Mouse (Mus musculus): ENCODE measurements around the gene Wbp1. TPM values are rescaled to one million over a fixed set of nuclear protein-coding genes. Genes with fewer than 3 reads are reported as not detected.
A peak's percentile ranks its signal among the peaks of the same experiment; 100 is the strongest.

Wbp1 gene
- polyA plus RNA-seq, 1 experiment from 2014 or later: 91.4 TPM

DNA sequence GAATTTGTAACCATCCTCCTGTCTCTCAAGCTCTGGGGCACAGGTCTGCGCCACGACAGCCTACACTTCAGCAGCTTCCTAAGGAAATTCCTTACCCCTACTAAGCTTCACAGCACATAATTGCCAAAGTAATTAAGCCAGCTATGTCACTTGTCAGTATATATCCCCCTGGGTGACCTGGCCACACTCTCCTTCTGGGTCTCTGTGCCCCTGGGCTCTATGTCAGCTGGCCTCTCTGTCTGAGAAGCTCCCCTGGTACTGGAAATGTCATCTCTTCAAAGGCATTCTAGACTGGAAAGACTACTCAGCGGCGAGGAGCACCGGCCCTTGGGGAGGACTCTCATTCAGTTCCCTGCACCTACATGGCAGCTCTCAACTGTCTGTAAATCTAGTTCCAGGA, 1.6 kb upstream of the Wbp1 start:
- ATAC-seq (ENCODE audit: insufficient number of reproducible peaks, low FRiP score, low TSS enrichment, low read depth): no peak
- Histone ChIP-seq H3K4me1 (peaks cover 52% of the 10 kb centered on the region), H3K9ac (no peak overlapping the region), H3K4me3 (peak overlapping the region; percentile 79; the same call in 1 of the 2 replicates), H3K4me2 (peak overlapping the region; percentile 92), H3K27ac (peak overlapping the region; percentile 98; the same call in 1 of the 2 replicates), H3K9me3 (no peaks in the 10 kb centered on the region), H3K36me3 (peaks cover 17% of the 10 kb centered on the region), H3K27me3 (no peaks in the 10 kb centered on the region)
- WGBS: 73% methylated on average over 5 of the region's 5 CpGs

DNA sequence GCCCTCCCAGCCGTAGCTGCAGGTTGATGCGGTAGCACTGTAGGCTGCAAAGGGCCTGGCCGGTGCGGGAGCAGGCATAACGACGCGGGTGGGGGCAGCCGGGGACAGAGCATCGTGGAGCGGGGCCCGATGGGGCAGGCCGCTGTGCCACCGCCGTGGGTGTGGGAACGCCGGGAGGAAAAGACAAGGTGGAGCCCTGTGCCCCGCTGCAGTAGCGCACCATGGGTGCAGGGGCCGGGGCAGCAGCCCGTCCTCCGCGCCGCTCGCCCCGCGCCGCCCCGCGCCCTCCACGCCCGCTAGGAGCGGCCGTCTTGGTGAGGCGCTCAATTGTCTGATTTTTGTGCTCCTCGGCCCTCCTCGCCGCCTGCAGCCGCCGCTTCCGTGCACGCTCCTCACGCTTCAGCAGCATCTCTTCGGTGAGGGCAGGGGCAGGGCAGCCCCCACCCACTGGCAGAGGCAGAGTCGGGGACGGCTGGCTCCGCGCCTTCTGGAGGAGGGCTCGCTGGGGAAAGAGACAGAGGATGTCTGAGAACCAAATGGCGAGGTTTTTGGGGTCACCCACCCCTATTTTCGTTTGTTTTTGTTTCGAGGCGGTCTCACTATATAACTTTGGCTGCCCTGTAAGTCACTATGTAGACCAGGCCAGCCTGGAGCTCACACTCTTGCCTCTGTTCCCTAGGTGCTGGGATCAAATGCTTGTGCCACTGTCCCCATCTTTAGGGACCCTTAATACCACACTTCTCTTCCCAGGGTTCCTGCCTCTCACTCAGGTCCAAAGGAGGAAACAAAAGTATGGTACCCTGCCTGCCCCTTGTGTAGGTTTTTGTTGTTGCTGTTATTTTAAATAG, 728 bp upstream of the Wbp1 start:
- no peaks in the 10 kb centered on the region for H3K27me3 ChIP-seq
- peak overlapping the region; percentile 83 for H3K9ac ChIP-seq
- peak overlapping the region; percentile 92 for H3K4me2 ChIP-seq
- peak overlapping the region; percentile 98 for H3K27ac ChIP-seq
- peaks cover 57% of the 10 kb centered on the region for H3K4me1 ChIP-seq
- no peaks in the 10 kb centered on the region for H3K9me3 ChIP-seq
- no peak for ATAC-seq (ENCODE audit: insufficient number of reproducible peaks, low FRiP score, low TSS enrichment, low read depth)
- 1% methylated on average over 46 of the region's 52 CpGs for WGBS
- H3K4me3 ChIP-seq: peak overlapping the region; percentile 79
- peaks cover 26% of the 10 kb centered on the region for H3K36me3 ChIP-seq

DNA sequence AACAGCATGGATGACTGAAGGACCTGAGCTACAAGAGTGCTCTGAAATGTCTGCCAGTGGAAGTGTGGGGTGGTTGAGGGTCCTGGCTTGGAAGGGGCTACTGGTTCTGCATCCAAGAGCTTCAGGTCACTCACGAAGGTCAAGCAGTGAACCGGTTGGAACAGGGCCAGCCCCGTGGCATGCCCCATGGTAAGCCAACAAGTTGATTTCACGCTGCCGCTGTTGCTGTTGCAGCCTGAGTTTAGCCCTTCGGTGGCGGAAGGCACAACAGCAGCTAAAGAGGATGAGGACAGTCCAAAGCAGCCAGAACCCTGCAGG, 1.7 kb downstream of the Wbp1 start:
- Histone ChIP-seq H3K4me1 (peaks cover 67% of the 10 kb centered on the region), H3K4me2 (no peak overlapping the region), H3K9ac (no peak overlapping the region), H3K27ac (no peak overlapping the region), H3K9me3 (no peaks in the 10 kb centered on the region), H3K36me3 (peaks cover 30% of the 10 kb centered on the region), H3K27me3 (no peaks in the 10 kb centered on the region), H3K4me3 (peak overlapping the region; percentile 79; the same call in 1 of the 2 replicates)
- no peak for ATAC-seq (ENCODE audit: insufficient number of reproducible peaks, low FRiP score, low TSS enrichment, low read depth)
- WGBS: 73% methylated on average over 7 of the region's 7 CpGs

DNA sequence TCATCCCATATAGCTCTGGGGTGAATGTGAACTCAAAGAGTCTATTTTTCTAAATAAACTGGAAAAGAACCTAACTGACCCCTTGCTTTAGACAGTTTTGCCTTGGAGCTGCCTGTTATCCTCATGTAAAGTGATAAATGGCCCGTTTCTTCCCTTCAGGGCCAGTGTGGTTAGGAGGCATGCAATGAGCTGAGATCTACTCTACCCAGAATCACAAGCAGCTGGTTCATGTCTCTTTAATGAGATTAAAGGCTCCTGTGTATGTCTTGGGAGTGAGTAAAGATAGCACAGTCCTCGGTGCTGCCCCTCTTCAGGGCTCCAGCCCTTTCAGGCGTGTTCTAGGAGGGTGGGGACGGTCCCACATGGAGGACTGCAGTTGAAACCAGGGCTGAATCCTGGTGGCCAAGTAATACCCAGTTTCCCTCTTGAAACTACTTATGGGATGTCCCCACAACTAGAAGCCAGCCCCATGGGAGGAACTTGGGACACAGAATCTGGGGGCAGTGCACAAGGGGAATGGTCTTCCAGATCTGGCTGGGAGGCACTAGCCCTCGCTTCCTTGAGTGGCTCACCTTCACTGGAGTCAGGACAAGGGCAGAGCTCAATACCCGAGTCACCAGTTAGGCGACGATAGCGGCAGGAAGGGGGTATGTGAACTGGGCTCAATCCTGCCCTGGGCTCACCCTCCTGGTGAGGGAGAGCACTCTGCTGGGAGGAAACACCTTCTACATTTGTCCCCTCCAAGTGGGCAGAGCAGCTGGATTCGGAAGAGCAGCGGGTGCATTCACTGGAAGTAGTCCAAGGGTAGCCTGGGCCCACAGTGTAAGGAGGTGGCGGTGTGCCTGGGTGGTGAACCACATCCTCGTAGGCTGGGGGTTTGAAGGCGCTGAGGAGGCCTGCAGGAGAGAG, 2.3 kb downstream of the Wbp1 start:
- no peak overlapping the region for H3K27ac ChIP-seq
- H3K27me3 ChIP-seq: no peaks in the 10 kb centered on the region
- ATAC-seq (ENCODE audit: insufficient number of reproducible peaks, low FRiP score, low TSS enrichment, low read depth): no peak
- H3K9ac ChIP-seq: no peak overlapping the region
- peaks cover 65% of the 10 kb centered on the region for H3K4me1 ChIP-seq
- peaks cover 30% of the 10 kb centered on the region for H3K36me3 ChIP-seq
- 81% methylated on average over 14 of the region's 14 CpGs for WGBS
- no peak overlapping the region for H3K4me3 ChIP-seq
- no peaks in the 10 kb centered on the region for H3K9me3 ChIP-seq
- no peak overlapping the region for H3K4me2 ChIP-seq

DNA sequence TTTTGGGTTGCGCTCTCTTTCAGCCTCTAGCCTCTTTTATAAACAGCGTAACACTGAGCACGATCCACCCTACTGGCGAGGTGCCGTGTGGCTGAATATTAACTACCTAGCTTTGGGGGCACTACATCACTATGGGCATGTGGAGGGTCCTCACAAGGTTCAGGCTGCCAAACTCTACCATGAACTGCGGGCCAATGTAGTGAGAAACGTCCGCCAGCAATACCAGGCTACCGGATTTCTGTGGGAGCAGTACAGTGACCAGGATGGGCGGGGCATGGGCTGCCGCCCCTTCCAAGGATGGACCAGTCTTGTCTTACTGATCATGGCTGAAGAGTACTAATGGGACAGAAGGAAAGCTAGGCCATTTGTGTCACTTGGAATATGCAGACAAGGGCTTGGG, 3.0 kb downstream of the Wbp1 start:
- Histone ChIP-seq H3K4me2 (no peak overlapping the region), H3K9ac (no peak overlapping the region), H3K27me3 (no peaks in the 10 kb centered on the region), H3K4me3 (no peak overlapping the region), H3K4me1 (peaks cover 59% of the 10 kb centered on the region), H3K27ac (no peak overlapping the region), H3K36me3 (peaks cover 30% of the 10 kb centered on the region), H3K9me3 (no peaks in the 10 kb centered on the region)
- WGBS: 85% methylated on average over 11 of the region's 11 CpGs
- ATAC-seq (ENCODE audit: insufficient number of reproducible peaks, low FRiP score, low TSS enrichment, low read depth): no peak

DNA sequence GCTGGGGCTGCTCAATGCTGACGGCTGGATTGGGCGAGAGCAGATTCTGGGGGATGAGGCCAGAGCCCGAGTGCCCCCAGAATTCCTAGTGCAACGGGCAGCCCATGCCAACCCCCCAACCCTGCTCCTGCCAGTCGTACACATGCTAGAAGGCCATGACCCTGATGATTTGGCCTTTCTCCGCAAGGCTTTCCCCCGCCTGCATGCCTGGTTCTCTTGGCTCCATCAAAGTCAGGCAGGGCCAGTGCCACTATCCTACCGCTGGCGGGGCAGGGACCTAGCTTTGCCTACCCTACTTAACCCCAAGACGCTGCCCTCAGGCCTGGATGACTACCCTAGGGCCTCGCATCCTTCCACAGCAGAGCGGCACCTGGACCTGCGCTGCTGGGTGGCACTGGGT, 3.7 kb downstream of the Wbp1 start:
- H3K4me1 ChIP-seq: peaks cover 53% of the 10 kb centered on the region
- no peaks in the 10 kb centered on the region for H3K9me3 ChIP-seq
- peaks cover 30% of the 10 kb centered on the region for H3K36me3 ChIP-seq
- no peak overlapping the region for H3K9ac ChIP-seq
- 86% methylated on average over 13 of the region's 13 CpGs for WGBS
- ATAC-seq (ENCODE audit: insufficient number of reproducible peaks, low FRiP score, low TSS enrichment, low read depth): no peak
- no peak overlapping the region for H3K4me3 ChIP-seq
- no peak overlapping the region for H3K27ac ChIP-seq
- no peaks in the 10 kb centered on the region for H3K27me3 ChIP-seq
- no peak overlapping the region for H3K4me2 ChIP-seq

DNA sequence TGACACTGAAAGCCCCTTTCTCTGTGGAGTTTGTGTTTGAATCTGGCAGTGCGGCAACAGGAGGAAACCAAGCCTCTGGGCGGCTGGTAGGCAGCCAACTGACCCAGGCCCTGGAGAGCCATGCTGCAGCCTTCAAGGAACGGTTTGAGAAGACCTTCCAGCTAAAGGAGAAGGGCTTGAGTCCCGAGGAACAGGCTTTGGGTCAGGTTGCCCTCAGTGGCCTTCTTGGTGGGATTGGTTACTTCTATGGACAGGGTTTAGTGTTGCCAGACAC, 4.3 kb downstream of the Wbp1 start:
- H3K4me1 ChIP-seq: peaks cover 48% of the 10 kb centered on the region
- H3K4me2 ChIP-seq: peak overlapping the region; percentile 70; the same call in 1 of the 2 replicates
- no peaks in the 10 kb centered on the region for H3K27me3 ChIP-seq
- no peak for ATAC-seq (ENCODE audit: insufficient number of reproducible peaks, low FRiP score, low TSS enrichment, low read depth)
- peak overlapping the region; percentile 96; the same call in 1 of the 2 replicates for H3K4me3 ChIP-seq
- 79% methylated on average over 4 of the region's 4 CpGs for WGBS
- no peak overlapping the region for H3K9ac ChIP-seq
- H3K9me3 ChIP-seq: no peaks in the 10 kb centered on the region
- peaks cover 30% of the 10 kb centered on the region for H3K36me3 ChIP-seq
- H3K27ac ChIP-seq: no peak overlapping the region

DNA sequence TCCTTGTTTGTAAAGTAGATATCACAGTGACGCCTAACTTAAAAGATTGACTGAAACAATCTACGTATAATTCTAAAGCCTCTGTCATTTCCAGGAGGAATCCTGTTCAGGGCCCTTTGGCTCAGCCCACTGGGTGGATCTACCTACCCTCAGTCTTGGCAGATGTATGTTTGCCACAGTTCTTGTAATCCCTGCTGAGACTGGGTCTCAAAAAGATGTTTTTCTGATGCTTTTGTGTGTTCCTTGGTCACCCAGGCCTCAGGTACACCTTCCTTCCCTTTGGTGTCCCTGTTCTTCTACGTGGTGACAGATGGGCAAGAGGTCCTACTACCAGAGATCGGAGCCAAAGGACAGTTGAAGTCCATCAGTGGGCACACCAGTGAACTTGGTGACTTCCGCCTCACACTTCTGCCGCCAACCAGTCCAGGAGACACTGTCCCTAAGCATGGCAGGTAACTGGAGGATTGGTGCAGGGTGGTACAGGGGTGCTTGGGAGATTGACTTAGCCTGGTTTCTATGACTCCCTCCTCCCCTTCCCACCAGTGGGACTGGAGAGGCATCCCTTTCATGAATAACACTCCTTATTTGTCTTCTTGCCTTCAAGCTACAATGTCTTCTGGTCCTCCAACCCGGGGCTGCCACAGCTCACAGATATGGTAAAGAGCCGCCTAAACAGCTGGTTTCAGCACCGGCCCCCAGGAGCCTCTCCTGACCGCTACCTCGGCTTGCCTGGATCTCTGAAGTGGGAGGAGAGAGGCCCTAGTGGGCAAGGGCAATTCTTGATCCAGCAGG, 4.8 kb downstream of the Wbp1 start:
- ATAC-seq (ENCODE audit: insufficient number of reproducible peaks, low FRiP score, low TSS enrichment, low read depth): no peak
- Histone ChIP-seq H3K27ac (0 out of 2 replicates have a peak overlapping the region, but pooled peaks have one; percentile 89), H3K4me3 (peak overlapping the region; percentile 96), H3K9me3 (no peaks in the 10 kb centered on the region), H3K9ac (peak overlapping the region; percentile 91), H3K4me1 (peaks cover 43% of the 10 kb centered on the region), H3K4me2 (peak overlapping the region; percentile 70), H3K36me3 (peaks cover 30% of the 10 kb centered on the region), H3K27me3 (no peaks in the 10 kb centered on the region)
- 74% methylated on average over 11 of the region's 11 CpGs for WGBS

DNA sequence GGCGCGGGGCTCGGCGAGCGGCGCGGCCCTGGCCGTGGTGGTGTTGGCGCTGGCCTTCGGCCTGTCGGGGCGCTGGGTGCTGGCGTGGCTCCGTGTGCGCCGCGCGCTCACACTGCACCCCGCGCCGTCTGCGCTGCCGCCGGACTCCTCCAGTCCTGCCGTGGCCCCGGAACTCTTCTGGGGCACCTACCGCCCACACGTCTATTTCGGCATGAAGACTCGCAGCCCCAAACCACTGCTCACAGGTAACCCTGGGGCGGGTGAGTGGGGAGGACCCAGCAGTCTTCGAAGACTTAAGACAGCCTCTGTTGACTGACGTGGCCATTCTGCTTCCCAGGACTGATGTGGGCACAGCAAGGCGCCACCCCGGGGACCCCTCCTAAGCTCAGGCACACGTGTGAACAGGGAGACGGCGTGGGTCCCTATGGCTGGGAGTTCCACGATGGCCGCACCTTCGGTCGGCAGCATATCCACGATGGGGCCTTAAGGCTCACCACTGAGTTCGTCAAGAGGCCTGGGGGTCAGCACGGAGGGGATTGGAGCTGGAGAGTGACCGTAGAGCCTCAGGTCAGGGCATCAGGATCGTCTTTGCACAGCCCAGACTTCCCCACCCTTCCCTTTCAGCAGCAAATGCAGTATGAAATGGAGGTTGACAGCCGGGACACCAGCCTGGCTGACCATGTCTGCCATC, 5.5 kb downstream of the Wbp1 start:
- WGBS: 1% methylated on average over 47 of the region's 48 CpGs
- ATAC-seq (ENCODE audit: insufficient number of reproducible peaks, low FRiP score, low TSS enrichment, low read depth): peak; percentile 70
- Histone ChIP-seq H3K4me1 (peaks cover 42% of the 10 kb centered on the region), H3K9me3 (no peaks in the 10 kb centered on the region), H3K4me3 (peak overlapping the region; percentile 96), H3K27ac (peak overlapping the region; percentile 89), H3K36me3 (peaks cover 36% of the 10 kb centered on the region), H3K4me2 (peak overlapping the region; percentile 70), H3K27me3 (no peaks in the 10 kb centered on the region), H3K9ac (peak overlapping the region; percentile 91)

DNA sequence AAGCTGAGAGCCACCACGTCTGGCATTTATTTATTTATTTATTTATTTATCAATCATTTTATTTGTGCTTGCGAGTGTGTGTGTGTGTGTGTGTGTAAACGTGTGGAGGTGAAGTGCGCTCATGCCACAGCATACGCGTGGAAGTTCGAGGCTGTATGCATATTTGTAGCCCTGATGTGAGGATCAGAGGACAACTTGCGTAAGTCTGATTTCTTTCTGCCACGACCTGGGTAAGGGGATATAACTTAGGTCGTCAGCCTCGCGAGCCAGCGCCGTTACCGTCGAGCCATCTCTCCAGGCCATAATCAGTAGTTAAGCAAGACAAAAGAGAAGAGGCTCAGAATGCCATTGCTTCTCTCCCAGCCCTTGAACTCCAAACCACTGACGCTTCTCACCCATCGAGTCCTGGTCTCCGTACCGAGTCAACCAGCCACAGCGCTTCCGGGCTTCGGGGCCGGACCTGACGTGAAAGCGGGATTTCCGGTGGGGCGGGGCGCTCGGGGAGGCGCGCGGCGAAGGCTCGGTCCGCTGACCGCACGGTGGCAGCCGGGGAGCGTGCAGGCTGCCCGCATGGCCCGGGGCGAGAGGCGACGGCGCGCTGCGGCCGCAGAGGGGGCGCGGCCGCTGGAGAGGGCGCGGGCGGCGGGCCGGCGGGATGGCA, 6.2 kb downstream of the Wbp1 start, which contains the start of gene Mogs:
Gene Mogs (plus strand): TSS at position 486 of the 661 bp plus-strand sequence.
- Histone ChIP-seq H3K27ac (peak within 1 kb of the TSS; percentile 89), H3K9ac (peak within 1 kb of the TSS; percentile 91), H3K4me3 (peak within 1 kb of the TSS; percentile 96), H3K4me1 (peaks cover 37% of the 10 kb centered on the region), H3K27me3 (no peaks in the 10 kb centered on the region), H3K9me3 (no peaks in the 10 kb centered on the region), H3K36me3 (peaks cover 37% of the 10 kb centered on the region), H3K4me2 (peak within 1 kb of the TSS; percentile 70)
- 1% methylated on average over 58 of the region's 58 CpGs for WGBS
- ATAC-seq (ENCODE audit: insufficient number of reproducible peaks, low FRiP score, low TSS enrichment, low read depth): peak; percentile 86

All from limb, embryonic 15.5 days (tissue).